ENCODE assay signal across 17 mouse cellular contexts in the genomic region with DNA sequence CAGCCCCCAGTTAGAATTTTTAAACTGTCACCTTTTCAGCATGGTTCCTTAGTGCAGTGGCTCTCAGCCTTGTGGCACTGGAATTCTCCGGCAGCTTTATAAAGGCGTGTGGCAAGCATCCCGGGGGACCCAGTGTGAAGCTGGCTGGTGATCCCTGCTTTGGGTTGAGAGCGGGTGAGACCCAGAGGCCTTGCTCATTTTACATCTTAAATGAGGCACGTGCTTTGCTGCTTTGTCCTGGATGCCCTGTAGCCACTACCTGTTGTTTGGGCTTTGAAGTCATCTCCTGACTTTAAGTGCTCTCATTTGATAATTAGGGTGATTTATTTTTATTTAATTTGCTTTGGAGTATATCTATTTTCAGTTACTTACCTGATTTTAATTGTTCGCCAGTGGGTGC.
"Had no signal": no experiment of that assay in that cellular context is flagged by ENCODE, and none has a peak within 500 bp of the region (broad histone marks: within the 10 kb centered on the region; RNA-seq: fewer than 3 reads in every experiment).

No protein-coding gene starts in this region.

- DNase-seq: lung, adult 2 months; lung, postnatal 14 days; lung, postnatal 36 days; right cerebral cortex, postnatal 14 days; thymus, adult 2 months; thymus, postnatal 25 days; thymus, postnatal 4 days had no signal

- H3K36me3 ChIP-seq: lung, embryonic 15.5 days; midbrain, embryonic 13.5 days; midbrain, embryonic 15.5 days; neural tube, embryonic 12.5 days; stomach, embryonic 15.5 days had no signal

- H3K4me1 ChIP-seq: lung, embryonic 15.5 days; midbrain, embryonic 13.5 days; midbrain, embryonic 15.5 days; neural tube, embryonic 12.5 days; stomach, embryonic 15.5 days had no signal

- H3K4me2 ChIP-seq: lung, embryonic 15.5 days; midbrain, embryonic 11.5 days; midbrain, embryonic 13.5 days; midbrain, embryonic 15.5 days; neural tube, embryonic 12.5 days; stomach, embryonic 15.5 days had no signal

- H3K4me3 ChIP-seq: lung, embryonic 15.5 days; megakaryocyte, embryonic 14.5 days; midbrain, embryonic 13.5 days; midbrain, embryonic 15.5 days; neural tube, embryonic 12.5 days; stomach, embryonic 15.5 days had no signal

- H3K9me3 ChIP-seq: lung, embryonic 15.5 days; megakaryocyte, embryonic 14.5 days; midbrain, embryonic 13.5 days; midbrain, embryonic 15.5 days; neural tube, embryonic 12.5 days; stomach, embryonic 15.5 days had no signal

- H3K27ac ChIP-seq: lung, embryonic 15.5 days; macrophage; midbrain, embryonic 13.5 days; midbrain, embryonic 15.5 days; neural tube, embryonic 12.5 days; stomach, embryonic 15.5 days; stomach, postnatal 0 days had no signal

- ATAC-seq: lung, postnatal 0 days; midbrain, embryonic 13.5 days; midbrain, embryonic 15.5 days had no signal

- H3K9ac ChIP-seq: lung, embryonic 15.5 days; midbrain, embryonic 13.5 days; midbrain, embryonic 15.5 days; neural tube, embryonic 12.5 days; stomach, embryonic 15.5 days had no signal

- H3K27me3 ChIP-seq: lung, embryonic 15.5 days; megakaryocyte, embryonic 14.5 days; midbrain, embryonic 13.5 days; midbrain, embryonic 15.5 days; neural tube, embryonic 12.5 days; stomach, embryonic 15.5 days had no signal
